Mouse (Mus musculus) heart, postnatal 0 days (tissue): ENCODE results near the gene Slc25a41. TPM values are rescaled to one million over a fixed set of nuclear protein-coding genes. Genes with fewer than 3 reads are reported as not detected.

Source experiments
- ATAC-seq: fragments of 200-750 bp; cut with Nextera tagmentation; 2 replicates; pipeline ENCODE4 v1.8.0; 2017; ENCODE audit warnings: low read depth, moderate number of reproducible peaks, moderate library complexity; ENCODE audit not compliant: insufficient read depth
- DNase-seq: peaks from one replicate; pipeline ENCODE4 v3.0.0-alpha.2; 2016; ENCODE audit warnings: low spot score
- H3K27ac ChIP-seq: fragments of 300-500 bp; sonication (generic); 2 replicates; pipeline ENCODE4 v1.5.1; 2014; ENCODE audit warnings: low read depth, mild to moderate bottlenecking
- H3K27me3 ChIP-seq: fragments of 300-500 bp; sonication (generic); 2 replicates; pipeline ENCODE4 v1.6.1; 2014; ENCODE audit warnings: low read length, mixed read lengths; ENCODE audit not compliant: control insufficient read depth, insufficient read depth
- H3K36me3 ChIP-seq: fragments of 300-500 bp; sonication (generic); replicated peaks from 2 replicates; pipeline ENCODE4 v1.6.1; 2014; ENCODE audit warnings: low read length, mixed read lengths; ENCODE audit not compliant: control insufficient read depth, insufficient read depth
- H3K4me1 ChIP-seq: fragments of 300-500 bp; sonication (generic); 2 replicates; pipeline ENCODE4 v1.6.1; 2014; ENCODE audit warnings: antibody characterized with exemption; ENCODE audit not compliant: control insufficient read depth, insufficient read depth
- H3K4me2 ChIP-seq: fragments of 300-500 bp; sonication (generic); 2 replicates; pipeline ENCODE4 v1.6.1; 2014; ENCODE audit warnings: low read depth, mild to moderate bottlenecking, low read length, moderate library complexity
- H3K4me3 ChIP-seq: fragments of 300-500 bp; sonication (generic); 2 replicates; pipeline ENCODE4 v1.5.1; 2014; ENCODE audit warnings: low read depth, low read length
- H3K9ac ChIP-seq: fragments of 300-500 bp; sonication (generic); replicated peaks from 2 replicates; pipeline ENCODE4 v1.6.1; 2014; ENCODE audit warnings: low read depth, low read length, mixed read lengths
- H3K9me3 ChIP-seq: fragments of 300-500 bp; sonication (generic); replicated peaks from 2 replicates; pipeline ENCODE4 v1.6.1; 2016; ENCODE audit warnings: low read length; ENCODE audit not compliant: control insufficient read depth
- CTCF ChIP-seq: IDR thresholded peaks from 2 replicates; pipeline ENCODE4 v1.5.1; 2016; ENCODE audit warnings: antibody characterized with exemption, control low read depth, low read depth
- EP300 ChIP-seq: IDR thresholded peaks from 2 replicates; pipeline ENCODE4 v1.6.1; 2016; ENCODE audit warnings: antibody characterized with exemption, low read depth
- WGBS: fragments of 180-500 bp; shearing (Covaris S2); extraction: QIAGEN DNeasy Blood & Tissue Kit; methylation state at CpG from one replicate; pipeline ENCODE4 v1.1.7; 2014; 5-methylcytosine and 5-hydroxymethylcytosine counted together
- polyA plus RNA-seq: library from polyadenylated mRNA; unstranded; fragments of >200 nt; fragmentation: Nextera tagmentation; extraction: Ambion mirVana; gene quantifications from 2 replicates; pipeline ENCODE4 v1.2.1, GENCODE M21; 2015
- total RNA-seq: library from RNA; depleted of rRNA; stranded (reverse); fragments of >200 nt; gene quantifications from 2 replicates; pipeline ENCODE4 v1.2.3, GENCODE M21; 2014; ENCODE audit warnings: low replicate concordance

The Slc25a41 gene
- total and polyA plus RNA-seq, 2 experiments from 2014 or later, result not detected

DNA sequence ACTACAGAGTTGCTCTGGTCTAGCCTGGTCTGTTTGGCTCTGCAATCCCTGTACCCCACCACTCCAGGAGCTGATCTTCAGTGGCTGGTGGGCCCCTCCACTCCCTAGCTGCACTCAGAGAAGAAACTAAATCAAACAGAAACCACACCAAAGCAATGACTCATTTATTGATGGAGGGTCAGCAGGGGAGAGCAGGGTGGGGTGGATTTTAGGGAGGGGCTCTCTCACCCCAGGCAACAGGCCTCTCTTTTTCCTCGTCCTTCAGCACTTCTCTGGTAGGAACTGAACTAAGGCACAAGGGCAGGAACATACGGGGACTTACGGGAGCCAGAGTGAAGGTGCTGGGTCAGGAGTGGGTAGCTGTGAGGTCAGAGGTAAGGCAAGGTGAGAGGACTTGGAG, 38.5 kb upstream of the Slc25a41 start:
- ATAC-seq, result no peak
- Histone ChIP-seq H3K27ac (no peak overlapping the region), H3K36me3 (no peaks in the 10 kb centered on the region), H3K4me2 (no peak overlapping the region), H3K4me1 (no peaks in the 10 kb centered on the region), H3K4me3 (no peak overlapping the region), H3K9me3 (no peaks in the 10 kb centered on the region), H3K27me3 (no peaks in the 10 kb centered on the region), H3K9ac (no peak overlapping the region)
- 62% methylated on average over 3 of the region's 3 CpGs for WGBS
- TF ChIP-seq EP300 (no peak), CTCF (no peak)
- DNase-seq, result no peak

DNA sequence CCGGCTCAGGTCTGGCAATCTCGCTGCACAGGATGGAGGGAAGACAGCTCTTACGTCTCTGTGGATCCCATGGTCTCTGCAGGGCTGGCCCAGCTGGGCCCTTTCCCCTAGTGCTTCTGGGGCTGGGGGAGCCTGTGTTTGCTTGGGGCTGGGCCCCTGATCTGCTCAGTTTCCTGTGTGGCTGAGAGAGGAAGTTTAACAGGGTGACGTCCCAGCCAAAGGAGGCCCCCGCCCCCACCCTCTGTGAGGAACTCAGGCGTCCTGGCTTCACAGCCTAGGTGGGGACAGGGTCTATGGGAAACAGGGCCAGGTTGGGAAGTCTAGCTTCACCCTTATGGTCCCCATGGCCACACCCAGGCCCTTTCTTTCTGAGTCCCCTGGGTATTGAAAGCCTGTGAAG, 36.9 kb upstream of the Slc25a41 start, which contains the start of gene Dennd1c:
Gene Dennd1c (minus strand): TSS at position 179 of the 400 bp plus-strand sequence.
- no peaks in the 10 kb centered on the region for H3K4me1 ChIP-seq
- DNase-seq, result no peak
- H3K4me2 ChIP-seq, result peak within 1 kb of the TSS; percentile 44; the same call in 1 of the 2 replicates
- H3K9ac ChIP-seq, result peak within 1 kb of the TSS; percentile 35; the same call in 1 of the 2 replicates
- no peak for TF ChIP-seq CTCF
- no peak for TF ChIP-seq EP300
- H3K9me3 ChIP-seq, result no peaks in the 10 kb centered on the region
- peak within 1 kb of the TSS; percentile 44; the same call in 1 of the 2 replicates for H3K27ac ChIP-seq
- H3K4me3 ChIP-seq, result peak within 1 kb of the TSS; percentile 13; the same call in 1 of the 2 replicates
- H3K36me3 ChIP-seq, result no peaks in the 10 kb centered on the region
- no peaks in the 10 kb centered on the region for H3K27me3 ChIP-seq
- WGBS, result 37% methylated on average over 6 of the region's 6 CpGs
- peak; percentile 33; the same call in 1 of the 2 replicates for ATAC-seq

DNA sequence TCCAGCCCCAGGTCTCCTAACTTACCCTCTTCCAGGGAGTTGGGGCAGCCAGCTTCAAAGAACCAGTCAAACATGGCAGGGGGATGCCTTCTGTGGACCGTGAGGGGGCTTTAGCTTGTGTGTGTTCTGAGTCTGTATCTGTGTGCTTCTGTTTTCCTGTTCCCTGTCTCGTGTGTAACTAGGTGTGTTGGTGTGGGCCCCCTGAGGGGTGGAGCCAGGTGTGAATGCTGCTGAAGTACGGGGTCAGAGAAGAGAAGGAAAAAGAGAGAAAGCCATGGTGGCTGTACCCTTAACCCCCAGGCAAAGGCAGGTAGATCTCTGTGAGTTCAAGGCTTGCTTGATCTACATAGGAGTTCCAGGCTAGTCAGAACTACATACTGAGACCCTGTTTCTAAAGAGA, 35.5 kb upstream of the Slc25a41 start:
- DNase-seq, result no peak
- WGBS, result 52% methylated on average over 3 of the region's 3 CpGs
- no peak overlapping the region for H3K4me3 ChIP-seq
- H3K9me3 ChIP-seq, result no peaks in the 10 kb centered on the region
- no peaks in the 10 kb centered on the region for H3K4me1 ChIP-seq
- no peak for ATAC-seq
- TF ChIP-seq CTCF (no peak), EP300 (no peak)
- no peak overlapping the region for H3K9ac ChIP-seq
- H3K27ac ChIP-seq, result no peak overlapping the region
- H3K36me3 ChIP-seq, result no peaks in the 10 kb centered on the region
- no peaks in the 10 kb centered on the region for H3K27me3 ChIP-seq
- no peak overlapping the region for H3K4me2 ChIP-seq

DNA sequence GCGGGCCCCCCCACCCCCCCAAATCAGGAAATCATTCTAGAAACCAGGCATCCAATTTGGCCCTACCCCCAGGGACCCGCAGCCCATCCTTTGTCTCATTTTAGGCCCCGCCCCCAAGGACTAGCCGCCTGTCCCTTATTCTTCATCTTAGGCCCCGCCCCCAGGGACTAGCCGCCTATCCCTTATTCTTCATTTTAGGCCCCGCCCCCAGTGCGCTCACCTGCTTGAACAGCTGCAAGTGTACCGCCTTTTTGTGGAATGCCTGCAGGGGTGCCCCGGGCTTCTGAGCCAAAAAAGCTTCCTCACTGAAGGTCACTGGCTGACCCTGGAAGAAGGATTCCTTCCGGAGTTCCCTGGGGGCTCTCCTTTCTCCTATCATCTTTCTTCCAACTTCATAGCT, 29.2 kb upstream of the Slc25a41 start:
- 8% methylated on average over 11 of the region's 11 CpGs for WGBS
- ATAC-seq, result no peak
- 0 out of 2 replicates have a peak, but pooled peaks cover 16% of the 10 kb centered on the region for H3K27me3 ChIP-seq
- H3K4me3 ChIP-seq, result no peak overlapping the region
- no peak for DNase-seq
- TF ChIP-seq CTCF (no peak), EP300 (no peak)
- H3K9me3 ChIP-seq, result no peaks in the 10 kb centered on the region
- H3K36me3 ChIP-seq, result no peaks in the 10 kb centered on the region
- H3K27ac ChIP-seq, result no peak overlapping the region
- no peak overlapping the region for H3K4me2 ChIP-seq
- no peaks in the 10 kb centered on the region for H3K4me1 ChIP-seq
- no peak overlapping the region for H3K9ac ChIP-seq

DNA sequence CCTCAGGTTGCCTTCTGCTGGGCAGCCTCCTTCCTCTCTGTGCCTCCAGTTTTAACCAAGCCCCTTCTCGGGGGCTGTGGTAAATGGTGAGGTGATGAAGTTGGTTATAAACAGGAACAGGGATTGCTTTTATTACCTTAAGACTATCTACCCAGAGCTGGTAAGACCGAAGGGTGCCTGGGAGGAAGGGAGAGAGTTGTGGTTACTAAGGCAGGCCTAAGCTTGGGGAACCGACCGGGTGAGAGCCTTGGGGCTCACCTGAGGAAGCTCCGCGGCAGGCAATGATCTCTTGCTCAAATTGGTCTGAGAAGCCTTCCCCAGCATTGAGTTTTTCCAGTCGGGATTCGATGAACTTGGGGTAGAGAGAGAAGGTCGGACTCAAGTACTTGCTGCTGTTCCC, 28.8 kb upstream of the Slc25a41 start:
- Histone ChIP-seq H3K4me3 (no peak overlapping the region), H3K4me2 (no peak overlapping the region), H3K9ac (no peak overlapping the region), H3K27me3 (0 out of 2 replicates have a peak, but pooled peaks cover 16% of the 10 kb centered on the region), H3K9me3 (no peaks in the 10 kb centered on the region), H3K36me3 (no peaks in the 10 kb centered on the region), H3K4me1 (no peaks in the 10 kb centered on the region), H3K27ac (no peak overlapping the region)
- DNase-seq, result no peak
- WGBS, result 22% methylated on average over 9 of the region's 9 CpGs
- TF ChIP-seq EP300 (no peak), CTCF (no peak)
- no peak for ATAC-seq

DNA sequence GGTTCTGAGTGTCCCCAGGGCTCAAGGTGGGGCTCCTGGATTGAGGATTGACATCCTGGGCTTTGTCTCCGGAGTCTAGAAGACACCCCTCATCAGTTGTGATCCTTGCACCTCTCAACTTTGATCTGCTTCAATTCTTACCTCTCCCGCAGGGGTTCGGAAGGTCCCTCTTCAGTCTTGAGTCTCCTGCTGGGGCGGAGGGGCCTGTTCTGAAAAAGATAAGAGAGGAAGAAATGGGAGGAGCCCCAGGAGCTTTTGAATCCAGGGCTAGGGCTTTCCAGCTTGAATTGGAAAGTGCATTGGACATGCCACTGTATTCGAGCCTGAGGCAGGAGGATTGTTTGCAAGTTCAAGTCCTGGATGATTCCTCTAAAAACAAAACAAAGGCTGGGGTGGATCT, 25.5 kb upstream of the Slc25a41 start:
- Histone ChIP-seq H3K4me3 (no peak overlapping the region), H3K36me3 (no peaks in the 10 kb centered on the region), H3K4me1 (peaks cover 6% of the 10 kb centered on the region), H3K9ac (no peak overlapping the region), H3K9me3 (no peaks in the 10 kb centered on the region), H3K4me2 (no peak overlapping the region), H3K27me3 (peaks cover 33% of the 10 kb centered on the region), H3K27ac (no peak overlapping the region)
- DNase-seq (no peak), ATAC-seq (no peak)
- 42% methylated on average over 5 of the region's 5 CpGs for WGBS
- no peak for TF ChIP-seq EP300
- no peak for TF ChIP-seq CTCF
